Mouse (Mus musculus) liver, adult 2 months (tissue): ENCODE results near the gene Fkbp8. TPM values are rescaled to one million over a fixed set of nuclear protein-coding genes. Genes with fewer than 3 reads are reported as not detected.

Source experiments
- DNase-seq: peaks from one replicate; pipeline ENCODE4 v3.0.0-alpha.2; 2011; ENCODE audit warnings: low read depth, low spot score; ENCODE audit errors: extremely low read depth
- H3K27ac ChIP-seq: fragments of 200-500 bp; replicated peaks from 2 replicates; pipeline ENCODE4 v1.5.1; 2012; ENCODE audit warnings: low read depth, mild to moderate bottlenecking, control low read depth, inconsistent platforms, low read length; ENCODE audit not compliant: insufficient read depth
- H3K27me3 ChIP-seq: fragments of 200-500 bp; 2 replicates; pipeline ENCODE4 v1.6.1; 2012; ENCODE audit warnings: mild to moderate bottlenecking, moderate library complexity, low read length, inconsistent platforms; ENCODE audit not compliant: control insufficient read depth, insufficient read depth
- H3K36me3 ChIP-seq: fragments of 200-500 bp; 2 replicates; pipeline ENCODE4 v1.6.1; 2012; ENCODE audit warnings: low read length, inconsistent platforms; ENCODE audit not compliant: control insufficient read depth, insufficient read depth
- H3K4me1 ChIP-seq: fragments of 200-500 bp; 2 replicates; pipeline ENCODE4 v1.6.1; 2011; ENCODE audit warnings: low read length; ENCODE audit not compliant: control insufficient read depth, insufficient read depth
- H3K4me3 ChIP-seq: fragments of 200-500 bp; 2 replicates; pipeline ENCODE4 v1.5.1; 2011; ENCODE audit warnings: low read depth, mild to moderate bottlenecking, control low read depth, low read length, moderate library complexity; ENCODE audit not compliant: insufficient read depth
- H3K79me2 ChIP-seq: fragments of 200-500 bp; 2 replicates; pipeline ENCODE4 v1.6.1; 2012; ENCODE audit warnings: inconsistent platforms, mild to moderate bottlenecking, low read length, moderate library complexity; ENCODE audit not compliant: control insufficient read depth, insufficient read depth
- H3K9ac ChIP-seq: fragments of 200-500 bp; 2 replicates; pipeline ENCODE4 v1.6.1; 2012; ENCODE audit warnings: low read depth, mild to moderate bottlenecking, control low read depth, inconsistent platforms, low read length
- CTCF ChIP-seq: fragments of 200-500 bp; IDR thresholded peaks from 2 replicates; pipeline ENCODE4 v1.5.1; 2011; ENCODE audit warnings: low read depth, low read length, control low read depth
- POLR2A ChIP-seq: fragments of 200-500 bp; IDR thresholded peaks from 2 replicates; pipeline ENCODE4 v1.6.1; 2011; ENCODE audit warnings: low read length, control low read depth; ENCODE audit not compliant: insufficient read depth; ENCODE audit errors: extremely low read depth
- WGBS: fragments of 180-500 bp; shearing (Covaris S2); methylation state at CpG from one replicate; pipeline ENCODE4 v1.1.7; 2018; 5-methylcytosine and 5-hydroxymethylcytosine counted together
- polyA plus RNA-seq: library from polyadenylated mRNA; depleted of rRNA; stranded (reverse); fragments of >200 nt; gene quantifications from 2 replicates; pipeline ENCODE4 v1.2.3, GENCODE M21; 2012
- total RNA-seq: library from RNA; depleted of rRNA; stranded (reverse); fragments of >200 nt; gene quantifications from 2 replicates; pipeline ENCODE4 v1.2.3, GENCODE M21; 2014

Gene Fkbp8
- total and polyA plus RNA-seq, 2 experiments, result 271 to 455 TPM

GRCm38 (mm10) chr8:70500386-70501301, 26.9 kb upstream of the Fkbp8 start:
- Histone ChIP-seq H3K27me3 (peaks cover 4% of the 10 kb centered on the region; the same call in 1 of the 2 replicates), H3K9ac (no peak overlapping the region), H3K36me3 (no peaks in the 10 kb centered on the region), H3K79me2 (no peaks in the 10 kb centered on the region), H3K4me1 (peaks cover 9% of the 10 kb centered on the region), H3K4me3 (no peak overlapping the region; the same call in 1 of the 2 replicates), H3K27ac (no peak overlapping the region)
- 13% methylated on average over 39 of the region's 39 CpGs for whole genome bisulfite sequencing
- TF ChIP-seq CTCF, result no peak
- no peak for TF ChIP-seq POLR2A
- peak; percentile 30 for DNase-seq

- no peak overlapping the region for H3K4me3 ChIP-seq
- H3K4me1 ChIP-seq, result peaks cover 14% of the 10 kb centered on the region
- H3K27ac ChIP-seq, result no peak overlapping the region
- no peaks in the 10 kb centered on the region for H3K36me3 ChIP-seq
- H3K9ac ChIP-seq, result no peak overlapping the region
- TF ChIP-seq CTCF, result no peak
- no peak for TF ChIP-seq POLR2A
- no peaks in the 10 kb centered on the region for H3K79me2 ChIP-seq
- no peak for DNase-seq
- H3K27me3 ChIP-seq, result no peaks in the 10 kb centered on the region
- WGBS, result 35% methylated on average over 23 of the region's 23 CpGs
Observed at GRCm38 (mm10) chr8:70501820-70502529, 25.5 kb upstream of the Fkbp8 start.

GRCm38 (mm10) chr8:70502540-70502939, 25.0 kb upstream of the Fkbp8 start:
- Histone ChIP-seq H3K27me3 (no peaks in the 10 kb centered on the region), H3K79me2 (no peaks in the 10 kb centered on the region), H3K36me3 (peaks cover 1% of the 10 kb centered on the region; the same call in 1 of the 2 replicates), H3K4me1 (peaks cover 14% of the 10 kb centered on the region), H3K9ac (no peak overlapping the region), H3K4me3 (no peak overlapping the region), H3K27ac (no peak overlapping the region)
- TF ChIP-seq POLR2A (no peak), CTCF (no peak)
- WGBS, result 53% methylated on average over 12 of the region's 12 CpGs
- DNase-seq, result no peak

GRCm38 (mm10) chr8:70503062-70503750, 24.3 kb upstream of the Fkbp8 start:
- no peak overlapping the region for H3K9ac ChIP-seq

GRCm38 (mm10) chr8:70504291-70504716, 23.2 kb upstream of the Fkbp8 start:
- H3K4me3 ChIP-seq, result no peak overlapping the region
- H3K27ac ChIP-seq, result no peak overlapping the region
- TF ChIP-seq CTCF (no peak), POLR2A (no peak)
- 26% methylated on average over 16 of the region's 16 CpGs for WGBS
- H3K4me1 ChIP-seq, result peaks cover 23% of the 10 kb centered on the region
- no peaks in the 10 kb centered on the region for H3K27me3 ChIP-seq
- H3K9ac ChIP-seq, result no peak overlapping the region
- DNase-seq, result peak; percentile 62
- peaks cover 10% of the 10 kb centered on the region; the same call in 1 of the 2 replicates for H3K36me3 ChIP-seq
- H3K79me2 ChIP-seq, result peaks cover 6% of the 10 kb centered on the region; the same call in 1 of the 2 replicates

More at GRCm38 (mm10) chr8:70503062-70503750, 24.3 kb upstream of the Fkbp8 start:
- Histone ChIP-seq H3K36me3 (peaks cover 6% of the 10 kb centered on the region; the same call in 1 of the 2 replicates), H3K27me3 (no peaks in the 10 kb centered on the region), H3K4me3 (no peak overlapping the region), H3K27ac (no peak overlapping the region), H3K79me2 (no peaks in the 10 kb centered on the region), H3K4me1 (peaks cover 14% of the 10 kb centered on the region)
- DNase-seq, result no peak
- no peak for TF ChIP-seq POLR2A
- peak; percentile 82 for TF ChIP-seq CTCF
- 20% methylated on average over 46 of the region's 46 CpGs for WGBS
